Mouse (Mus musculus) brain, embryonic 18.5 days (tissue): ENCODE measurements around the gene Lamb2.

Experiments
- DNase-seq: peaks from one replicate; pipeline ENCODE4 v3.0.0-alpha.2; 2012; ENCODE audit warnings: low read depth, low spot score

The Lamb2 gene

GRCm38 (mm10) chr9:108479721-108480351, at the start of gene Lamb2:
Gene Lamb2 (plus strand): TSS chr9:108479736.
- no peak for DNase-seq

GRCm38 (mm10) chr9:108431431-108432067, 48.0 kb upstream of the Lamb2 start:
- DNase-seq = no peak

GRCm38 (mm10) chr9:108436182-108436581, 43.4 kb upstream of the Lamb2 start, which contains the start of gene BC048562:
Gene BC048562 (plus strand): TSS chr9:108436482.
- no peak for DNase-seq

DNA sequence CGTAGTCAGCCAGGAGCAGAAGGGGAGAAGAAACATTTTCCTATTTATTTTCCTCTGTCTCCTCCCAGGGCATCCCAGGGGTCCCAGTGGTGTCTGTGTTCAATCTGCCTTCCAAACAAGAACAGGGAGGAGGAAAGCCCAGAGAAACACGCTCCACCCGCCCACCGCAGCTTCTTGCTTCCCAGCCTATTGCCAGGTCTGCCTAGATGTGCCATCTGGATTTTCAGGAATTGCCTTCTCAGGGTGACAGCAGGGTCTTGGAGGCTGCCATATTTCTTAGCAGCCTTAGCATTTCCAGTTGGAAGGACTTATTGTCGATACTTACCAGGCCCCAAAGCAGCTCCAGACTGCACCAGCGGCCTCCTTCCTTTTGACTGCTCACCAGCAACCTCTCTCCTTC, 40.4 kb upstream of the Lamb2 start:
- DNase-seq = no peak

DNA sequence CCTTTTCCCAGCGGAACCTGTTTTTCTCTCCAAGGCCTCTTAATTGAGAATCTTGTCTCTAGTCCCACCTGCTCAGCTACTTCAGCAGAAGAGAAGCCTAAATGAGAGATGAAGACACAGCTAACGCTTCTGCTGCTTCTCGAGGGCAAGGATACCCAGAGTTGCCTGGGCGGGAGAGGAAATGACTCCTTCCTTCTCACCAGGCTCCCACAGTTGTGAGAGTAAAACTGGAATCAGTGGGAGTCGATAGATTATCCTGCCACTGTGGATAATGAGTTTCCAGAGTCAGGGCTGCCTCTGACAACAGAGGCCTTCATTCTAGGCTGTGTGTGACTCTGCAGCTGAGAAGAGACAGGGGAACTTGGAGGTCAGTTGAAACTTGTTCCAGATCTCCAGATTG, 39.1 kb upstream of the Lamb2 start:
- no peak for DNase-seq

DNA sequence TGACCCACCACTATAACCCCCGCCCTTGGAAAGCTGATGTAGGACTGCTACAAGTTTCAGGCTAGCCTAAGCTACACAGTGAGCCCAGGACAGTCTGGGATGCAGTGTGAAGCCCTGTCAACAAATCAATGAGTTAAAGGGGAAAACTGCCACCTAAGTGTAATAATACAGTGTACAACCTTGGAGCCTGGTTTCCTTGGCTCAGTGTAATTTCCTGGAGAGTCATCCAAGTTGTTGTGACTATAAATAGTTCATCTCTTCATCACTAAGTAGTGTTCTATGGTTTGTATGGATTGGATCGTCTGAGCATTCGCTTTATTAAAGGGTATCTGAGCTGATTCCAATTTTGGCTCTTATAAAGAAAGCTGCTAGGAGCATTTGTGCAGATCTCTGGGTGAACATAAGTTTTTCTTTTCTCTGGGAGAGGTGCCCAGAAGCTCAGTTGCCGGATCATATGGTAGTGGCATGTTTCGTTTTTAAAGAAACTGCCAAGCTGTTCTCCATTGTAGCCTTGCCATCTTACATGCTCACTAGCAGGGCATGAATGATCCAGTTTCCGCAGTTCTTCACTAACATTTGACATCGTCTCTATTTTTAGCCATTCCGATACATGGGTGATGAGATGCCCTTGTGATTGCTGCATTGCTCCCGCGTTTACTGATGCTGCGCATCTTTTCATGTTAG, 38.2 kb upstream of the Lamb2 start:
- DNase-seq = peak; percentile 74

- DNase-seq = no peak
Observed at GRCm38 (mm10) chr9:108445125-108445524, 34.4 kb upstream of the Lamb2 start.

- no peak for DNase-seq
Observed at GRCm38 (mm10) chr9:108449860-108450259, 29.7 kb upstream of the Lamb2 start.

DNA sequence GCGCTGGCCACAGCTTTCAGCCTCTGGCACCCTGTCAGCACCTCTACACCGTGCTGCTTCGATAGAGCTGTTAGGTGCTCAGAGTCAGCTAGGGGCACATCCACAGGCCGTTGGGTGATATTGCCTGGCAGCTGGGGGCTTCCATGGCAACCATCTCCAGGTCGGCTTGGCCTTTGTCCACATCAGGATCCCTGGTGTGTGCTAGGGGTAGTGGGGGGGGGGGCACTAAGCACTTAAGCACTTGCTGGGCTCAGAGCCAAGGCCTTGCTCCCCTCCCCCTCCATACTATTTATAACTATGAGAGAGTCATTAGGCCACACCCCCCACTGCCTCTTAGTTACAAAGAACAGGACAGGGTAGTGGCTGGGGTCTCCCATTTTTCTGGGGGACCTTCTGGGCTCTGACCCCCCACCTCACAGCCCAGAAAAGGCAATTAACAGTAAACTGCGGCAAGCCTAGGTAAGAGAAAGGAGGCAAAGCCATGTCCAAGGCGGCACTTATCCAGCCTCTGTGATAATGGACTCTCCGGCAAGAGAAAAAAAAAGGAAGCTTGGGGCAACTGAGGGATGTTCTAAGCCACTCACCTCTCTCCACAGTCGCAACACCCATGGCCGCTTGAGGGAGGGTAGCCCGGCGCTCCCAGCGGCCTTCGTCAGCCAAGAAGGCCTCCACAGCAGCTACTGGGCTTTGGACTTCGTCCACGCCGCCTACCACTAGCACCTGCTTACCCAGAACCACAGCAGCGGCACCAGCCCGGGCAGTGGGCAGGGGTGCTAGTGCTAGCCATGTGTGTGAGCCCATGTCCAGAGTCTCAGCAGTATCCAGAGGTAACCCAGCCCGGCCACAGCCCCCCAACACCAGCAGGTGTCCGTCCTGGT, 29.0 kb upstream of the Lamb2 start:
- DNase-seq = no peak

DNA sequence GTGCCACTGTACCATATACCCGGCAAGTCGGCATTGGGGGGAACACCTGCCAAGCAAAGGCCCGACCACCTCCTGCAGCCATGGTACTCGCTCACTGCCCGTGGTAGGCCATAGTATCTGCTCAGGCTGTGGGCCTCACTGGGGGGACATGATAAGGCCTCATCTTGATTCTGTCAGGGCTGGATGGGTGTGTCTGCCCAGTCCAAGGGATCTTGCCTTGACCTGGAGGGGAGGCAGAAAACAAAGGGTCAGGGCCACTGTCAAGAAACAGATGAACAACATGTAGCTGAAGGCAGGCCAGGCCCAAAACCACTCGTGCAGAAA, 28.4 kb upstream of the Lamb2 start:
- DNase-seq = no peak

DNA sequence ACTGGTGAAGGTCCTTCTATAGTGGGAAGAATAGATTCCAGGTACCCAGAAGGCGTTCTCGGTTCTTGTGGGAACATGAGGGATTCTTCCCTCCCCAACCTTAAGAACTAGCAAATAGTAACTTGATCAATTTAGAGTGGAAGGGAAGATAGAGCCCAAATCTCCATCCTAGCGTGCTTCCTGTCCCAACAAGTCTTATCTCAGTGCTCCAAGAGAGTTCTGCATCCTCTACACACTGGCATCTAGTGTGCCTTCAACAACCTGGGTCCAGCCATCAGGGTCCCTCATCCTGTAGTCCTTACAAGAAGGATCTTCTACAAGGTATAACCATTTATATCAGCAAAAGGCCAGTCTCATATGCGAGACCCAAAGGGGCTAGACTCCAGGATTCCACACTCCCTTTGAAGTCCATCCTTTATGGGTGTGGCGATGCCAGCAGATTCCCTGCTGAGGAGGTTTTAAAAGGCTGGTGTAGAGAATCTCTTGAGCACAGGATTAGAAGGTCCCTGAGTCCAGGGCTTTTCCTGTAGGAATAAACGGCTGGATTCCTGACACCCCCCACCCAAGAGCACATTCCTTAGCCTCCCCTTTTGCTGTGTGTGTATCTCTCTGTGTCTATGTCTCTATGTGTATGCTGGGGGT, 27.9 kb upstream of the Lamb2 start:
- DNase-seq = no peak

GRCm38 (mm10) chr9:108452291-108452906, 27.1 kb upstream of the Lamb2 start:
- no peak for DNase-seq

DNA sequence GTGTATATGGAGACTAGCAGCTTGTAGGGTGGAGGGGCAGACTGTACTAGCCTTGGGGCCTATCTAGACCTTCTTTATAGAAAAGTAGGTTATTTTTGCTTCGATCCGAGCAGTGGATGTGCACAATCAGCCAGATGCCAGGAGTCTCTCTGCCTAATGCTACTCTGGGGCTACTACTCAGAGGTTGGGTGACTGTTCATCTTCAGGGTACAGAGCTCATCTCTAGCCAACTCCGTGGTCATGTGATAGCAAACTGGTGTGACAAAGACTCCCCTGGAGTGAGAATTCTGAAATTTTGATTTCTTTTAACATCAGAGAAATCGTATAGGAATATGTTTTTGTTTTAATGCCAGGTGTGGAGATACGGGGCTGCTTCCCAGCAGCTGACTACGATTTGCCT, 26.6 kb upstream of the Lamb2 start:
- no peak for DNase-seq

DNA sequence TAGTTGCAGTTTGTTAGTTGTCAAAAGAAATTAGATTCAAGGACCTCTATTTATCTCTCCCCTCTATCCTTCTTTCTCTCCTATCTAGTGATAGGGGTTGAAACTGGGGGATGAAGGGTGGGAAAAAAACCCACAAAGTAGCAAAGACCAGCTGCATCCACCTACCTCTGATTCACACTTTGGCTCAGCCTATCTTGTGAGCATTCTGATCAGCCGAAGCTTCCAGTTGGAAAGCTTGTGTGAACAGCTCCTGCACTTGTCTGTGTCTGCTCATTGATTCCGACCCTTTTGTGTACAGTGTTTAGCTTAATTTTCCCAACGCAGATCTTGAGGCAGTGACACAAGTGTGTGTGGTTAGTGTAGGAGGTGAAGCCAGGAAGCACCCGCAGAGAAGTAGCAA, 26.1 kb upstream of the Lamb2 start:
- no peak for DNase-seq

GRCm38 (mm10) chr9:108454429-108454828, 25.1 kb upstream of the Lamb2 start:
- DNase-seq = no peak

GRCm38 (mm10) chr9:108455747-108456571, 23.6 kb upstream of the Lamb2 start:
- no peak for DNase-seq

DNA sequence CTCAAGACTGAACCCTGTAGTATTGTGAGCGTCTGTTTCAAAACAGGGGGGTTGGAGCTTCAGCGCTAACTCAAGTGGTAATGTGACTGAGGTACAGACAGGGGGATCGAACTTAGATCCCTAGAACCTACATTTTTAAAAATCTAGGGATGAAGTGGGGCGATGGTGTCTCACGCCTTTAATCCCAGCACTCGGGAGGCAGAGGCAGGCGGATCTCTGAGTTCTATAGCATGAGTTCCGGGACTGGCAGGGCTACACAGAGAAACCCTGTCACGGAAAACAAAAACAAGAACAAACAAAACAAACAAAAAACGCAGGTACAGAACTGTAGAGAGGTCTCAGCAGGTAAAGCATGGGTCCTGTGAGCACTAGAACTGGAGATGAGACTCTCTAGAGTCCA, 22.6 kb upstream of the Lamb2 start:
- no peak for DNase-seq

GRCm38 (mm10) chr9:108459939-108460318, 19.6 kb upstream of the Lamb2 start:
- no peak for DNase-seq

DNA sequence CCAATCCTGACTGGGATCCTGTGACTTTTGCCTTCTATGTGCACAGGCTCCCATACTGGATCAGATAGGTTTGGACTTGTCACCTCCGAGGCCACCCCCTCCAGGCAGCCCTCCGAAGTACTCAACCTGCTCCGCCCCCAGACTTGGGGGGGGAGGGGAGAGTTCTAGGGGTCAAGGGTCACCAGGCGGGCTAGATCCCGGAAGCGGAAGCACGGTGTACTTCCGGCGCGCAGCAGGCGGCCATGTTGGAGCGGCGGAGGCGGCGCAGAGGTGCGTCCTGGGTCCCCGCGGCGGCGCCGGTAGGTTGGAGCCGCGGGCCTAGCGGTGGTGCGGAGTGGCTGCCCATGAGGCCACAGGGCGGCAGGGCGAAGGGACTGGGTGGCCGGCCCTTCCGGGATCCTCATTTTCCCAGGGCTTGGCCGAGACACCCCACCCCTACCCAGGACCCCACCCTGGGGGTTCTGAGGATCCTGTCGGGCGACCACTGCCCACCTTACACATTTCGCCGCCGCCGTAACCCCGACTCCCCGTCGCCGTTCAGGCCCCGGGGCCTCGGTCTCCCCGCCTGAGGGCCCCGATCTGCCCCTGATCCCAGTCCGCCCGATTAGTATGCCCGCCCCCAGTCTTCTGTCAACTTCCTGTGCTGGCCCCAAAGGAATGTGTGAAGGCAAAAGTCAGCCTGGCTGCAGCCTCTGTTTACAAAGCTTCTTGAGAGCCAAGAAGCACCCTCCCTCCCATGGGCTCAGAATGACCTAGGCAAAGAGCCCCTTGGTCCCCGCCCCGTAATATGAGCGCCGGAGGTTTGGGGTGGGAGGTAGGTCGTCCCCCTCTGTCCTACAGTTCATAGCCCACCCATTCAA, 19.0 kb upstream of the Lamb2 start, which contains the start of gene Ccdc71:
TSS of gene Ccdc71 (plus strand) at position 209 of the 860 bp plus-strand sequence.
- DNase-seq = no peak
